Mouse (Mus musculus) intestine, embryonic 16.5 days (tissue): Measurements from ENCODE around the gene Col4a2. TPM values are rescaled to one million over a fixed set of nuclear protein-coding genes. Genes with fewer than 3 reads are reported as not detected.
A peak's percentile ranks its signal among the peaks of the same experiment; 100 is the strongest.

Experiments used
- ATAC-seq: fragments of 200-750 bp; cut with Nextera tagmentation; 2 replicates; pipeline ENCODE4 v1.8.0; 2017; ENCODE audit warnings: moderate TSS enrichment, moderate library complexity
- H3K27ac ChIP-seq: fragments of 300-500 bp; sonication (generic); 2 replicates; pipeline ENCODE4 v1.5.1; 2014; ENCODE audit warnings: mild to moderate bottlenecking, low read length
- H3K27me3 ChIP-seq: fragments of 300-500 bp; sonication (generic); replicated peaks from 2 replicates; pipeline ENCODE4 v1.6.1; 2014; ENCODE audit warnings: low read length, control low read depth, mixed read lengths; ENCODE audit not compliant: control insufficient read depth, insufficient read depth
- H3K36me3 ChIP-seq: fragments of 300-500 bp; sonication (generic); 2 replicates; pipeline ENCODE4 v1.6.1; 2014; ENCODE audit warnings: low read length, control low read depth; ENCODE audit not compliant: control insufficient read depth, insufficient read depth
- H3K4me1 ChIP-seq: fragments of 300-500 bp; sonication (generic); 2 replicates; pipeline ENCODE4 v1.6.1; 2014; ENCODE audit warnings: low read length, control low read depth, mixed read lengths; ENCODE audit not compliant: control insufficient read depth, insufficient read depth
- H3K4me2 ChIP-seq: fragments of 300-500 bp; sonication (generic); 2 replicates; pipeline ENCODE4 v1.6.1; 2014; ENCODE audit warnings: low read depth, low read length, control low read depth
- H3K4me3 ChIP-seq: fragments of 300-500 bp; sonication (generic); 2 replicates; pipeline ENCODE4 v1.5.1; 2014; ENCODE audit warnings: mild to moderate bottlenecking, low read length
- H3K9ac ChIP-seq: fragments of 300-500 bp; sonication (generic); 2 replicates; pipeline ENCODE4 v1.6.1; 2014; ENCODE audit warnings: low read depth, low read length
- H3K9me3 ChIP-seq: fragments of 300-500 bp; sonication (generic); 2 replicates; pipeline ENCODE4 v1.6.1; 2016; ENCODE audit warnings: low read length, control low read depth; ENCODE audit not compliant: control insufficient read depth
- WGBS: fragments of 180-500 bp; shearing (Covaris S2); extraction: QIAGEN DNeasy Blood & Tissue Kit; methylation state at CpG from one replicate; pipeline ENCODE4 v1.1.7; 2014; 5-methylcytosine and 5-hydroxymethylcytosine counted together
- polyA plus RNA-seq: library from polyadenylated mRNA; unstranded; fragments of >200 nt; fragmentation: Nextera tagmentation; extraction: Ambion mirVana; gene quantifications from 2 replicates; pipeline ENCODE4 v1.2.1, GENCODE M21; 2015

The Col4a2 gene
- polyA plus RNA-seq, 1 experiment from 2014 or later = 39.1 TPM

GRCm38 (mm10) chr8:11304027-11304601 lies 8.5 kb upstream of the Col4a2 start:
- WGBS = 82% methylated on average over 6 of the region's 6 CpGs
- Histone ChIP-seq H3K4me3 (no peak overlapping the region), H3K9me3 (no peaks in the 10 kb centered on the region), H3K4me1 (peaks cover 25% of the 10 kb centered on the region), H3K36me3 (no peaks in the 10 kb centered on the region), H3K4me2 (no peak overlapping the region), H3K27ac (no peak overlapping the region), H3K27me3 (no peaks in the 10 kb centered on the region), H3K9ac (no peak overlapping the region)
- no peak for ATAC-seq

- no peaks in the 10 kb centered on the region for H3K36me3 ChIP-seq
- 83% methylated on average over 1 of the region's 1 CpGs for whole genome bisulfite sequencing
- H3K4me1 ChIP-seq = peaks cover 23% of the 10 kb centered on the region
- no peak for ATAC-seq
- no peak overlapping the region for H3K4me3 ChIP-seq
- no peak overlapping the region for H3K9ac ChIP-seq
- no peak overlapping the region for H3K27ac ChIP-seq
- H3K9me3 ChIP-seq = no peaks in the 10 kb centered on the region
- H3K4me2 ChIP-seq = no peak overlapping the region
- H3K27me3 ChIP-seq = no peaks in the 10 kb centered on the region
These were observed 7.1 kb upstream of the Col4a2 start for GRCm38 (mm10) chr8:11305539-11305938.

- H3K4me1 ChIP-seq = peaks cover 22% of the 10 kb centered on the region; the same call in 1 of the 2 replicates
- peaks cover 4% of the 10 kb centered on the region; the same call in 1 of the 2 replicates for H3K27me3 ChIP-seq
- H3K9ac ChIP-seq = no peak overlapping the region
- WGBS = 81% methylated on average over 7 of the region's 7 CpGs
- no peak overlapping the region for H3K4me2 ChIP-seq
- H3K9me3 ChIP-seq = no peaks in the 10 kb centered on the region
- H3K27ac ChIP-seq = no peak overlapping the region
- no peak overlapping the region for H3K4me3 ChIP-seq
- no peaks in the 10 kb centered on the region for H3K36me3 ChIP-seq
- no peak for ATAC-seq
These were observed 5.2 kb upstream of the Col4a2 start for GRCm38 (mm10) chr8:11307451-11307850.

- Histone ChIP-seq H3K9me3 (no peaks in the 10 kb centered on the region), H3K4me2 (no peak overlapping the region), H3K4me1 (peaks cover 22% of the 10 kb centered on the region), H3K36me3 (no peaks in the 10 kb centered on the region), H3K27ac (no peak overlapping the region), H3K9ac (no peak overlapping the region), H3K4me3 (no peak overlapping the region), H3K27me3 (peaks cover 6% of the 10 kb centered on the region)
- no peak for ATAC-seq
- 59% methylated on average over 7 of the region's 7 CpGs for WGBS
These were observed 4.0 kb upstream of the Col4a2 start for GRCm38 (mm10) chr8:11308570-11308998.

GRCm38 (mm10) chr8:11309226-11309625 lies 3.4 kb upstream of the Col4a2 start:
- Histone ChIP-seq H3K27me3 (peaks cover 8% of the 10 kb centered on the region), H3K9ac (peak overlapping the region; percentile 46; the same call in 1 of the 2 replicates), H3K4me2 (peak overlapping the region; percentile 85), H3K9me3 (no peaks in the 10 kb centered on the region), H3K27ac (no peak overlapping the region), H3K4me1 (peaks cover 22% of the 10 kb centered on the region), H3K36me3 (no peaks in the 10 kb centered on the region), H3K4me3 (no peak overlapping the region)
- ATAC-seq = no peak
- 49% methylated on average over 5 of the region's 5 CpGs for WGBS

- Histone ChIP-seq H3K27me3 (peaks cover 11% of the 10 kb centered on the region), H3K4me3 (peak overlapping the region; percentile 74), H3K4me2 (peak overlapping the region; percentile 85), H3K27ac (peak overlapping the region; percentile 4; the same call in 1 of the 2 replicates), H3K36me3 (no peaks in the 10 kb centered on the region), H3K9ac (peak overlapping the region; percentile 46), H3K4me1 (peaks cover 22% of the 10 kb centered on the region), H3K9me3 (no peaks in the 10 kb centered on the region)
- ATAC-seq = no peak
- 62% methylated on average over 2 of the region's 2 CpGs for WGBS
These were observed 2.6 kb upstream of the Col4a2 start for GRCm38 (mm10) chr8:11310049-11310448.

- peak overlapping the region; percentile 74 for H3K4me3 ChIP-seq
- no peaks in the 10 kb centered on the region for H3K9me3 ChIP-seq
- peaks cover 30% of the 10 kb centered on the region for H3K4me1 ChIP-seq
- H3K9ac ChIP-seq = peak overlapping the region; percentile 90
- peaks cover 11% of the 10 kb centered on the region for H3K27me3 ChIP-seq
- peak; percentile 36 for ATAC-seq
- H3K36me3 ChIP-seq = no peaks in the 10 kb centered on the region
- 5% methylated on average over 34 of the region's 34 CpGs for WGBS
- H3K4me2 ChIP-seq = peak overlapping the region; percentile 85
- H3K27ac ChIP-seq = peak overlapping the region; percentile 85
These were observed 790 bp upstream of the Col4a2 start for GRCm38 (mm10) chr8:11311681-11312348.

- ATAC-seq = peak; percentile 42
- WGBS = 7% methylated on average over 45 of the region's 45 CpGs
- H3K9me3 ChIP-seq = no peaks in the 10 kb centered on the region
- 0 out of 2 replicates have a peak, but pooled peaks cover 2% of the 10 kb centered on the region for H3K36me3 ChIP-seq
- H3K27ac ChIP-seq = peak overlapping the region; percentile 85
- H3K9ac ChIP-seq = peak overlapping the region; percentile 90
- H3K4me1 ChIP-seq = peaks cover 30% of the 10 kb centered on the region
- peaks cover 11% of the 10 kb centered on the region for H3K27me3 ChIP-seq
- peak overlapping the region; percentile 74 for H3K4me3 ChIP-seq
- H3K4me2 ChIP-seq = peak overlapping the region; percentile 85
These were observed 839 bp downstream of the Col4a2 start for GRCm38 (mm10) chr8:11313176-11314111.

GRCm38 (mm10) chr8:11314613-11315012 lies 2.0 kb downstream of the Col4a2 start:
- 0 out of 2 replicates have a peak, but pooled peaks cover 2% of the 10 kb centered on the region for H3K36me3 ChIP-seq
- peak overlapping the region; percentile 74 for H3K4me3 ChIP-seq
- H3K27ac ChIP-seq = no peak overlapping the region
- no peak for ATAC-seq
- peaks cover 21% of the 10 kb centered on the region for H3K4me1 ChIP-seq
- H3K27me3 ChIP-seq = peaks cover 11% of the 10 kb centered on the region
- 81% methylated on average over 8 of the region's 8 CpGs for WGBS
- peak overlapping the region; percentile 17; the same call in 1 of the 2 replicates for H3K9ac ChIP-seq
- no peaks in the 10 kb centered on the region for H3K9me3 ChIP-seq
- peak overlapping the region; percentile 85 for H3K4me2 ChIP-seq
